Mouse (Mus musculus) lung, embryonic 15.5 days (tissue): Measurements from ENCODE around the gene Rpsa. TPM values are rescaled to one million over a fixed set of nuclear protein-coding genes. Genes with fewer than 3 reads are reported as not detected.

Experiments
- ATAC-seq: fragments of 200-750 bp; cut with Nextera tagmentation; 2 replicates; pipeline ENCODE4 v1.8.0; 2017; ENCODE audit warnings: moderate number of reproducible peaks, borderline replicate concordance; ENCODE audit not compliant: low FRiP score, low TSS enrichment; ENCODE audit errors: extremely low read depth
- H3K27ac ChIP-seq: fragments of 300-500 bp; sonication (generic); 2 replicates; pipeline ENCODE4 v1.5.1; 2015; ENCODE audit warnings: moderate library complexity, mild to moderate bottlenecking, inconsistent platforms
- H3K27me3 ChIP-seq: fragments of 300-500 bp; sonication (generic); 2 replicates; pipeline ENCODE4 v1.6.1; 2015; ENCODE audit warnings: inconsistent platforms
- H3K36me3 ChIP-seq: fragments of 300-500 bp; sonication (generic); 2 replicates; pipeline ENCODE4 v1.6.1; 2015; ENCODE audit warnings: inconsistent platforms
- H3K4me1 ChIP-seq: fragments of 300-500 bp; sonication (generic); 2 replicates; pipeline ENCODE4 v1.6.1; 2015; ENCODE audit warnings: inconsistent platforms
- H3K4me2 ChIP-seq: fragments of 300-500 bp; sonication (generic); 2 replicates; pipeline ENCODE4 v1.6.1; 2015; ENCODE audit warnings: inconsistent platforms, mild to moderate bottlenecking, moderate library complexity
- H3K4me3 ChIP-seq: fragments of 300-500 bp; sonication (generic); 2 replicates; pipeline ENCODE4 v1.5.1; 2015; ENCODE audit warnings: mild to moderate bottlenecking, inconsistent platforms
- H3K9ac ChIP-seq: fragments of 300-500 bp; sonication (generic); 2 replicates; pipeline ENCODE4 v1.6.1; 2015; ENCODE audit warnings: inconsistent platforms
- H3K9me3 ChIP-seq: fragments of 300-500 bp; sonication (generic); 2 replicates; pipeline ENCODE4 v1.6.1; 2016; ENCODE audit warnings: inconsistent platforms
- WGBS: fragments of 180-500 bp; shearing (Covaris S2); methylation state at CpG from one replicate; pipeline ENCODE4 v1.1.7; 2015; 5-methylcytosine and 5-hydroxymethylcytosine counted together
- polyA plus RNA-seq: library from polyadenylated mRNA; unstranded; fragments of >200 nt; fragmentation: Nextera tagmentation; extraction: Ambion mirVana; gene quantifications from 2 replicates; pipeline ENCODE4 v1.2.1, GENCODE M21; 2015

Rpsa gene
- polyA plus RNA-seq, 1 experiment from 2014 or later: 1,474 TPM

DNA sequence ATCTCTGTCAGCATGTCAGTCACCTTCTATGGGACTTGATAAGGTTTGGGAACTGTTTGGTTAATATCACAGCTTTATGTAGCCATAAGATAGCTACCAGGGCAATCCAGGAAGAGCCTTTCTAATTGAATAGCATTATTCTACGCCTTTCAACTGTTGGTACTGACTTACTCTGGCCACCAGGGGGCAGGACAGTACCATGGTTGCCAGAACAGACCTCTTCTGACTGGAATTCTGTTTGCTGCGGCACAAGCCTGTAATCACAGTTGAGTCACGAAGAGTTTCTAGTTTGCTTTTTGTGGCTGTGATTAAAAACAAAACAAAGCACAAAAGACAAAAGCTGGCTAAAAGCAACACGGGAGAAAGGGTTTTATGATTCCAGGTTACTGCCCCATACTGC lies 13.2 kb downstream of the Rpsa start:
- no peaks in the 10 kb centered on the region for H3K4me1 ChIP-seq
- no peak overlapping the region for H3K4me2 ChIP-seq
- 6% methylated on average over 4 of the region's 4 CpGs for WGBS
- no peak overlapping the region for H3K27ac ChIP-seq
- no peak overlapping the region for H3K9ac ChIP-seq
- H3K36me3 ChIP-seq: no peaks in the 10 kb centered on the region
- H3K27me3 ChIP-seq: no peaks in the 10 kb centered on the region
- H3K9me3 ChIP-seq: no peaks in the 10 kb centered on the region
- no peak for ATAC-seq
- H3K4me3 ChIP-seq: no peak overlapping the region

DNA sequence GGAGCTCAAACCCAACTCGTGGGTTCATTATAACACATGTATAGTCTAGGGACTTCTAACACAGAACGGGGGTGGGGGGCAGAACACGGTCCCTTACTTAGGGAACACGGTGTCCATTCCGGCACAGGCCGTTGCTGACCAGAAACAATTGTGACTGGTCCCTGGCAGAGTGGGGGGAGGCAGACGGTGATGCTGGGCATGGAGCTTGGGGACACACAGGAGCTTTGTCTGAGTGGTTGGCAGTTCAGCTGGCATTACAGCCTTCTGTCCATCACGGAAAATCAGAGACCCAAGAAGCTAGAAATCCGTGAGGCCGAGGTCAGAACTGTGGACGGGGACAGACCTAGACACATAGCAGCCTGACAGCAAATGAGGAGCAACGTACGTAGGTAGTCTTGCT lies 17.0 kb downstream of the Rpsa start:
- no peak overlapping the region for H3K27ac ChIP-seq
- H3K9ac ChIP-seq: no peak overlapping the region
- H3K27me3 ChIP-seq: no peaks in the 10 kb centered on the region
- H3K4me1 ChIP-seq: no peaks in the 10 kb centered on the region
- 80% methylated on average over 13 of the region's 13 CpGs for whole genome bisulfite sequencing
- no peak overlapping the region for H3K4me2 ChIP-seq
- H3K4me3 ChIP-seq: no peak overlapping the region
- ATAC-seq: no peak
- H3K36me3 ChIP-seq: no peaks in the 10 kb centered on the region
- H3K9me3 ChIP-seq: no peaks in the 10 kb centered on the region

DNA sequence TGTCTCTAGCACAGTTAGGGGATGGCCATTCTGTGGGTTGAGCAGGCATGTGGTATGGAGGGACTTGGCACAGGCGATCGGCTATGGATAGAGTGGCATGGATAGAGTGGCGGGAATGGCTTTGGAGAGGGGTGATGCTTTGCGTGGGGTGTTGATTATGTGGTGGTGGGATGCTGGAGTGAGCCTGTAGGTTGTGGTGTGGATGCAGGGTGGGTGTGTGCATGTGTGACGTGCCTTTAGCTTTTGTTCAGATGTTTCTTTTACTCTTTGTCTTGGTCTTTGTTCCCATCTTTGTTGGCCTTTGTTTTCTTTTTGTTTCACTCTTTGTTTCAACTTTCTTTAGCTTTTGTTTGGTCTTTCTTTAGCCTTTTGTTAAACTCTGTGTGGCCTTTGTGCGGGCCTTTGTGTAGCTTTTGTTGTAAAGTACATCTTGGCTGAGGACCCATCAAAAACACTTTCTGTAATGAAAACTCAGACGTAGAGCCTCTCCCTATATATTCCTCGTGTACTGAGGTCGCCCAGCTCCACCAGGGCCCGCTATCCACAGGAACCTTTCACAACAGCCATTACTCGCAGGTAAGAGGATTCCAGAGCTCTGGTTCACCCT lies 21.8 kb downstream of the Rpsa start, which contains the start of gene Mobp:
Gene Mobp, plus strand, starts transcription at position 486 of the 607 bp plus-strand sequence.
- no peaks in the 10 kb centered on the region for H3K36me3 ChIP-seq
- H3K27ac ChIP-seq: no peak within 1 kb of the TSS
- no peaks in the 10 kb centered on the region for H3K4me1 ChIP-seq
- WGBS: 69% methylated on average over 11 of the region's 11 CpGs
- H3K9me3 ChIP-seq: no peaks in the 10 kb centered on the region
- no peak within 1 kb of the TSS for H3K9ac ChIP-seq
- H3K4me3 ChIP-seq: no peak within 1 kb of the TSS
- no peaks in the 10 kb centered on the region for H3K27me3 ChIP-seq
- no peak within 1 kb of the TSS for H3K4me2 ChIP-seq
- ATAC-seq: no peak

DNA sequence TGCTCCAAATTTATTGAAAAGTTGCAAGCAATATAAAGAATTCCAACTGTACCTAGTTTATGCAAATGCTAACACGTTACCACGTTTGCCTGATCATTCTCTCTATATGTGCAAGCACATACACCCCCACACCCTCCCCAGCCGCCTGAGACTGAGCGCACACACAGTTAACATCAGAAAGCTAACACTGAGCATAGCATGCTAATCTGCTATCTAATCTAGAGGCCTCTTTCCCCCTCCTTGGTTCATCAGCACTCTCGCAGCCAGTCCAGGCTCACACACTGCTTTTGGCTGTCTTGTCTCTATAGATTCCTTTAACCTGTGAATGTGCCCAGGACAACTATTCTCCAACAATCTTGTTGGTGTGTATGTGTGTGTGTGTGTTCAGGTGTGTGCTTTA lies 23.7 kb downstream of the Rpsa start:
- H3K9ac ChIP-seq: no peak overlapping the region
- no peaks in the 10 kb centered on the region for H3K27me3 ChIP-seq
- no peak overlapping the region for H3K4me3 ChIP-seq
- H3K9me3 ChIP-seq: no peaks in the 10 kb centered on the region
- no peaks in the 10 kb centered on the region for H3K4me1 ChIP-seq
- H3K4me2 ChIP-seq: no peak overlapping the region
- no peaks in the 10 kb centered on the region for H3K36me3 ChIP-seq
- 66% methylated on average over 5 of the region's 5 CpGs for WGBS
- ATAC-seq: no peak
- H3K27ac ChIP-seq: no peak overlapping the region

DNA sequence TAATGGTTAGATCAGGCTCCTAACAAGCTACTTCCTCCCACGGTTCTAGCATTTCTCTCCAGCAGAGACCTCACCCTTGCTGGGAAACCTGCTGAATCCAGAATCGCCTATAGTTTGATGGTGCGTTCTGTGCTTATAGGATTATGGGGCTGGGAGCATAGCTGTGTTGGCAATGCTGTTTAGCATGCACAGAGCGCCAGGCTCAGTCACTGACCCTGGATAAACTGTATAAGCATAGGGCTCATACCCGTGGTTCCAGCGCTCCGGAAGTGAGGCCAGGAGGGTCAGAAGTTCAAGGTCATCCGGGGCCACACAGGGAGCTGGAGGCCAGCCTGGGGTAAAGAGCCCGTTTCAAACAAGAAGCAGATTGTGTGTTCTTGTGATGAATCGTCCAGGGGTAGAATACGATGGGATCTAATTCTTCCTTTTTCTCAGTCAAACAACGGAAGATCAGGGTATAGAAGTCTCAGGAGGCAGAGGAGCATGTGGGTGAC lies 24.5 kb downstream of the Rpsa start:
- ATAC-seq: no peak
- H3K4me3 ChIP-seq: no peak overlapping the region
- H3K4me1 ChIP-seq: no peaks in the 10 kb centered on the region
- no peak overlapping the region for H3K4me2 ChIP-seq
- WGBS: 70% methylated on average over 12 of the region's 12 CpGs
- H3K9me3 ChIP-seq: no peaks in the 10 kb centered on the region
- no peaks in the 10 kb centered on the region for H3K36me3 ChIP-seq
- no peak overlapping the region for H3K27ac ChIP-seq
- H3K27me3 ChIP-seq: no peaks in the 10 kb centered on the region
- H3K9ac ChIP-seq: no peak overlapping the region

DNA sequence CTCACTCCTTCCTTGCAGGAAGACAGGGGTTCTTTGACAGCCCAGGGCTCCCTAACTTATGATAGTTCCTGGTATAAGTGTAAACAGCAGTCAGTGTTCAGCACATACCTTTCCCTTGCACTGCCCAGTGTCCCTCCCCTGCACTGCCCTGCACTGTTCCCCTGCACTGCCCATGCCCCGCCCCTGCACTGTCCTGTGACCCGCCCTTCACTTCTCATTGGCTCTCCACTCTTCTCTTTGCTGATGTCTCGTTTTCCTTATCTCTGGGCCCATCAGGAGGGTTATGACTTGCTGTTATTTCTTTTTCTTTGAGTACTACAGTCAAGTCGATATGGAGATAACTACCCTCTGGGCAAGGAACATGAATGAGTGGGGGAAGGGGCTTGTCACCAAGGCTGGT lies 30.6 kb downstream of the Rpsa start:
- Histone ChIP-seq H3K9me3 (no peaks in the 10 kb centered on the region), H3K4me3 (no peak overlapping the region), H3K27ac (no peak overlapping the region), H3K36me3 (no peaks in the 10 kb centered on the region), H3K27me3 (no peaks in the 10 kb centered on the region), H3K4me1 (no peaks in the 10 kb centered on the region), H3K9ac (no peak overlapping the region), H3K4me2 (no peak overlapping the region)
- no peak for ATAC-seq
- 29% methylated on average over 4 of the region's 4 CpGs for WGBS

DNA sequence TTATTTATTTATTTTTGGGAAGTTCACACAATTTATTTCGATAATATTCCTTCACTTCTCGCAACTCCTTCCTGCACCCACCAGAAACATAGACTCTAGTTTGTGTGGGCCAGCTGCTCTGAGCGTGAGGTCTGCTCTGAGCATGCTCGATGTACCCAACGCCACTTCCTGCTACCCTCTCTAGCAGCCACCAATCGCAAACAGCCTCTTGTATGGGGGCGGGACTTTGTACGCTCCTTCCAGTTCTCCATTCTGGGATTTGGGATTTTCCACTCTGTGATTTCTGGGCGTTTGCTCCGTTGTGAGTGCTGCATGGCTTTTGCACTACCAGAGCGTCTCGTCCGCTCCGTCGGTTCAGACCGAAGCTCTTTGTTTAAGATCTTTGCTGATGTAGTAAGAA lies 36.4 kb downstream of the Rpsa start:
- ATAC-seq: no peak
- H3K4me1 ChIP-seq: no peaks in the 10 kb centered on the region
- H3K27me3 ChIP-seq: peaks cover 4% of the 10 kb centered on the region; the same call in 1 of the 2 replicates
- 84% methylated on average over 16 of the region's 16 CpGs for WGBS
- H3K27ac ChIP-seq: no peak overlapping the region
- H3K4me2 ChIP-seq: no peak overlapping the region
- no peaks in the 10 kb centered on the region for H3K9me3 ChIP-seq
- no peaks in the 10 kb centered on the region for H3K36me3 ChIP-seq
- H3K4me3 ChIP-seq: no peak overlapping the region
- no peak overlapping the region for H3K9ac ChIP-seq

DNA sequence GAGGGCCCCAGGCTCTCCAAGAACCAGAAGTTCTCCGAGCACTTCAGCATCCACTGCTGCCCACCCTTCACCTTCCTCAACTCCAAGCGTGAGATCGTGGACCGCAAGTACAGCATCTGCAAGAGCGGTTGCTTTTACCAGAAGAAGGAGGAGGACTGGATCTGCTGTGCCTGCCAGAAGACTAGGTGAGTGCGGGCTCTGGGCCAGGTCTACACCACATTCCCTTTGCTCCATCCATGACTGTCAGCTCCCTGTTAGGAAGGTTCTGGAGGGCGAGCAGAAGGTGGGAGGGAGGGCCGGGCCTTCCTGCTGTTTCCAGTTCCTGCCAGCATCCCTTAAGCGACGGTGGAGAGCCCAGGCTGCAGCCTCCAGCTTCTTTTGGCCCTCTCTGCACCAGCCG lies 40.3 kb downstream of the Rpsa start:
- Histone ChIP-seq H3K4me1 (no peaks in the 10 kb centered on the region), H3K9me3 (no peaks in the 10 kb centered on the region), H3K27ac (no peak overlapping the region), H3K4me3 (no peak overlapping the region), H3K36me3 (no peaks in the 10 kb centered on the region), H3K9ac (no peak overlapping the region), H3K27me3 (peaks cover 4% of the 10 kb centered on the region; the same call in 1 of the 2 replicates), H3K4me2 (no peak overlapping the region)
- WGBS: 62% methylated on average over 11 of the region's 11 CpGs
- ATAC-seq: no peak

DNA sequence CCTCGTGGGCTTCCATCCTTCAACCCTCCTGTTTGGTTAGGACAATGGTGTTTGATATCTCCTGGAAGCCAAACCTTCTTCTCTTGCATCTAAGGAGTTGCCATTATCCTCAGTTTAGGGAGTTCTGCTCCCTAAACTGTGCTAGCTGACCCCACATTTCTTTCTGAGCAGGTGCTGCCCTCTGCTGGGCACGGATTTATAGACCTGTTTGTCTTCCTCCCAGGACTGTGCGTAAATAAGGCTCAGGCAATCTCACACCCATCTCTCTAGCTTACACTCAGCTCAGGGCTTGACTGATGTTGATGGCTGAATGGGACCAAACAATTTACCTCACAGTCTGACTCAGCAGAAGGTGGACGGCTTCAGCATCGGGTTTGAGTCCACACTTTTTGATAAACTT lies 43.8 kb downstream of the Rpsa start:
- WGBS: 35% methylated on average over 5 of the region's 5 CpGs
- ATAC-seq: no peak
- no peak overlapping the region for H3K4me3 ChIP-seq
- no peaks in the 10 kb centered on the region for H3K9me3 ChIP-seq
- no peak overlapping the region for H3K27ac ChIP-seq
- no peaks in the 10 kb centered on the region for H3K4me1 ChIP-seq
- H3K9ac ChIP-seq: no peak overlapping the region
- H3K27me3 ChIP-seq: peaks cover 4% of the 10 kb centered on the region; the same call in 1 of the 2 replicates
- H3K4me2 ChIP-seq: no peak overlapping the region
- H3K36me3 ChIP-seq: no peaks in the 10 kb centered on the region

DNA sequence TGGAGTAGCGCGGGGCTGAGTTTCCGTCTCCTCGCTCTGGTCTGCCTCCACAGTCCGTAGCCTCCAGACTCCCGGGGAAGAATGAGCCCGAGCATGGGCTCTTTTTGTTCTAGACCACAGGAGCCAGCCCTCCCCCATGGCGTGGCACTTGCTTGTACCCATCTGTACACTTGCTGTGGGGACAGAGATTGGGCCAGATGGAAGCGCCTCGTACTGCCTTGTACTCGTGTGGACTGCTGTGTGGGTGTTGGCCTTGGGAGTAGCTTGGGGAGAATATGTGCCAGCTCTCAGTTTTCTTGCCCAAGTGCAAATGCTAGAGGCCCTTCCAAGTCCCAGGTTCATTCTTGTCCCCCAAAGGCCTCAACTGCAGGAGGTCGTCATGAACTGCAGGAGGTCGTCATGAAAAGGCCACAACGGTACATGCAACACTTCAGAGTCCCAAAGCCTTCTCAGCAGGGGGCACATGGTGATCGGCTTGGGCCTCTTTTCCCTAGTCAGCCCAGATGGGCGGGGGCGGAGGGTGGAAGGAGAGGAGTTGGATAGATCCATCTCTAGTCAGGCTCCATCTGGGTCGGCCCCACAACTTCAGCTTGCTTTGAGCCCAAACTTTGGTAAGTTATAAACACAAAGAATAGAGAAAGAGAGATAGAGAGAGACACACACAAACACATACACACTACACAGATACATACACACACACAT lies 47.1 kb downstream of the Rpsa start:
- H3K9me3 ChIP-seq: no peaks in the 10 kb centered on the region
- no peak overlapping the region for H3K9ac ChIP-seq
- no peaks in the 10 kb centered on the region for H3K27me3 ChIP-seq
- H3K27ac ChIP-seq: no peak overlapping the region
- H3K4me3 ChIP-seq: no peak overlapping the region
- no peaks in the 10 kb centered on the region for H3K4me1 ChIP-seq
- H3K36me3 ChIP-seq: no peaks in the 10 kb centered on the region
- ATAC-seq: no peak
- 88% methylated on average over 18 of the region's 18 CpGs for WGBS
- H3K4me2 ChIP-seq: no peak overlapping the region

DNA sequence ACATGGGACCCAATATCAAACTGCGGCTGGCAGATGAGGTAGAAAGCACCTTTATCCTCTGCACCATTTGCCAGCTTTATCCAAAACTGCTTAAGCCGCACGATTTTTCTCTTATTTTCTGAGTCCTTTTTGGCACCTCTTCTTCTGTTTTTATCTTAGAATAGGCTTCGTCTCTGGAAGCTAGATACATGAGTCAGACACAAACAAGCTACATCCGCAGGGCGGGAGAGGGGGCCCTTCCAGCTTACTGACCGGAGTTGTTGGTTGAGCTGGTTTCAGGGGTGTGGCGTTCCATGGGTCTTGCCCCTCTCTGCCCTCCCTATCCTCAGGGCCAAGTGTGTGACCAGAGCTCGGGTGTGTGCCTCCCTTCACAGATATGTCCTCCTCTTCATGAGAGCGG lies 51.3 kb downstream of the Rpsa start:
- H3K9ac ChIP-seq: no peak overlapping the region
- no peak overlapping the region for H3K27ac ChIP-seq
- 80% methylated on average over 10 of the region's 10 CpGs for WGBS
- H3K27me3 ChIP-seq: no peaks in the 10 kb centered on the region
- ATAC-seq: no peak
- no peak overlapping the region for H3K4me2 ChIP-seq
- no peaks in the 10 kb centered on the region for H3K36me3 ChIP-seq
- no peaks in the 10 kb centered on the region for H3K4me1 ChIP-seq
- no peak overlapping the region for H3K4me3 ChIP-seq
- H3K9me3 ChIP-seq: no peaks in the 10 kb centered on the region
